Mouse (Mus musculus) heart, postnatal 10 days (tissue): ENCODE results near the gene Psmd4. TPM values are rescaled to one million over a fixed set of nuclear protein-coding genes. Genes with fewer than 3 reads are reported as not detected.
"Not testable (repeated sequence)": the region's sequence is repeated elsewhere in the genome, so short reads cannot be mapped to it uniquely, and the experiment has no call there.

Experiments used
- DNase-seq, 2 experiments: peaks; one replicate each; pipeline ENCODE4 v3.0.0; 2021
- intact Hi-C: fragments of 180-260 bp; cut with DNase I; formaldehyde crosslinking; loops from one replicate; pipeline ENCODE4 v1.15.1; 2025
- total RNA-seq, 2 experiments: library from RNA; stranded (reverse); gene quantifications; 2 replicates each; pipeline ENCODE4 v1.2.3; 2021

Psmd4 gene
- total RNA-seq, 2 experiments from 2014 or later, result 140 to 142 TPM

GRCm38 (mm10) chr3:95027057-95027645 is 15.3 kb downstream of the Psmd4 start:
- intact Hi-C loops, result no loop called here
- DNase-seq, result no peak

- DNase-seq, result peak in 1 of 2 experiments; percentile 21
- intact Hi-C loops, result no loop called here
These were observed 17.2 kb downstream of the Psmd4 start for GRCm38 (mm10) chr3:95025202-95025601.

GRCm38 (mm10) chr3:95024551-95024950 is 17.9 kb downstream of the Psmd4 start:
- intact Hi-C loops, result no loop called here
- DNase-seq, result peak; percentile 79 to 86

- DNase-seq, intact Hi-C loops: not testable (repeated sequence)
These were observed 21.5 kb downstream of the Psmd4 start for GRCm38 (mm10) chr3:95020956-95021355.

- DNase-seq, result no peak
- intact Hi-C loops, result no loop called here
These were observed 23.7 kb downstream of the Psmd4 start for GRCm38 (mm10) chr3:95018741-95019140.

- no peak for DNase-seq
- intact Hi-C loops, result no loop called here
These were observed 25.8 kb downstream of the Psmd4 start for GRCm38 (mm10) chr3:95016532-95017056.

- intact Hi-C loops, result no loop called here
- DNase-seq, result peak; percentile 95
These were observed 26.4 kb downstream of the Psmd4 start for GRCm38 (mm10) chr3:95015891-95016531.

GRCm38 (mm10) chr3:95015337-95015872 is 27.0 kb downstream of the Psmd4 start, which contains the start of gene Zfp687:
Gene Zfp687, minus strand, starts transcription at chr3:95015448.
- intact Hi-C loops, result no loop called here

GRCm38 (mm10) chr3:95014428-95015151 is 27.8 kb downstream of the Psmd4 start:
- intact Hi-C loops, result no loop called here
- peak; percentile 58 to 73 for DNase-seq

More at GRCm38 (mm10) chr3:95015337-95015872, 27.0 kb downstream of the Psmd4 start, which contains the start of gene Zfp687:
- DNase-seq, result peak; percentile 100

GRCm38 (mm10) chr3:95013699-95014427 is 28.6 kb downstream of the Psmd4 start:
- peak; percentile 28 to 42 for DNase-seq

GRCm38 (mm10) chr3:95012982-95013381 is 29.4 kb downstream of the Psmd4 start:
- DNase-seq, result no peak
- intact Hi-C loops, result no loop called here

More at GRCm38 (mm10) chr3:95013699-95014427, 28.6 kb downstream of the Psmd4 start:
- intact Hi-C loops, result no loop called here

- intact Hi-C loops, result no loop called here
- no peak for DNase-seq
These were observed 32.0 kb downstream of the Psmd4 start for GRCm38 (mm10) chr3:95010396-95010795.

GRCm38 (mm10) chr3:95007706-95008105 is 34.7 kb downstream of the Psmd4 start:
- DNase-seq, result peak in 1 of 2 experiments; percentile 15
- intact Hi-C loops, result no loop called here

- DNase-seq, result no peak
- intact Hi-C loops, result no loop called here
These were observed 36.8 kb downstream of the Psmd4 start for GRCm38 (mm10) chr3:95005651-95006050.

GRCm38 (mm10) chr3:95003273-95003672 is 39.1 kb downstream of the Psmd4 start:
- DNase-seq, result no peak
- intact Hi-C loops, result no loop called here

GRCm38 (mm10) chr3:95002569-95002968 is 39.8 kb downstream of the Psmd4 start:
- intact Hi-C loops, result no loop called here
- DNase-seq, result no peak

GRCm38 (mm10) chr3:94996946-94997345 is 45.5 kb downstream of the Psmd4 start:
- peak; percentile 87 to 94 for DNase-seq
- intact Hi-C loops, result loop anchor here (1.0 to 5.0 kb wide), 2 partner anchors 49 to 110 kb away; partner anchors contain the start of gene Psmb4

GRCm38 (mm10) chr3:94989159-94989761 is 53.2 kb downstream of the Psmd4 start:
- intact Hi-C loops, result no loop called here
- peak; percentile 44 to 47 for DNase-seq

GRCm38 (mm10) chr3:94987578-94987977 is 54.8 kb downstream of the Psmd4 start:
- peak; percentile 92 to 93 for DNase-seq
- intact Hi-C loops, result no loop called here

- intact Hi-C loops, result no loop called here
- DNase-seq, result no peak
These were observed 56.9 kb downstream of the Psmd4 start for GRCm38 (mm10) chr3:94985513-94985912.
